Mouse (Mus musculus) cerebellum, adult 2 months (tissue): ENCODE data around the gene Alpk3.

Source experiments
- CTCF ChIP-seq: fragments of 200-500 bp; IDR thresholded peaks from 2 replicates; pipeline ENCODE4 v1.5.1; 2011; ENCODE audit warnings: low read depth, mild to moderate bottlenecking, control low read depth, low read length, moderate library complexity, borderline replicate concordance; ENCODE audit not compliant: insufficient read depth
- POLR2A ChIP-seq: fragments of 200-500 bp; IDR thresholded peaks from 2 replicates; pipeline ENCODE4 v1.6.1; 2011; ENCODE audit warnings: low read length, control low read depth, borderline replicate concordance; ENCODE audit not compliant: insufficient read depth

DNA sequence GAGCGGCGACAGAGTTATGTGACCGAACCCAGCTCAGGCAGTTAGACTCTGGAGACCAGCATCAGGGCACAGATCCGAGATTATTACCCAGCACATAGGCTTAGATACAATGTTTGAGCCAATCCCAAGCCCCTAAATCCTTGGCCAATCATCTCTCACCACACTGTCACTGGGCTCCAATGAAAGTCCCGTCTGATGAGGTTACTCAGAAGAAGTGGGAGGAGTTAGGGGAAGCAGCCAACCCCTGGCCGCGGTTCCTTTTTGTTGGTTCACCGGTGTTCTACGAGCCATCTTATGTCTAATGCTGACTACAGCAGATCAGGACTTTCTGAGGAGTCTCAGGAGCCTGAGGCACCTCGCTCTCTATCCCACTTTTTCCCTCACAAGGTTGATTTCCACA lies 94.9 kb downstream of the Alpk3 start:
- no peak for TF ChIP-seq CTCF
- no peak for TF ChIP-seq POLR2A
